Mouse (Mus musculus) midbrain, embryonic 11.5 days (tissue): ENCODE measurements at regions not wholly inside any gene's neighbourhood (a gene's known extent, or its start where the extent isn't known, plus 50 kb on each side); places are given as distances from the start of the nearest gene placed in this dataset.

Source experiments
- ATAC-seq: fragments of 200-750 bp; cut with Nextera tagmentation; 2 replicates; pipeline ENCODE4 v1.8.0; 2017; ENCODE audit warnings: moderate TSS enrichment, moderate library complexity; ENCODE audit not compliant: low FRiP score
- DNase-seq: peaks from one replicate; pipeline ENCODE4 v3.0.0; 2015; ENCODE audit warnings: low spot score; ENCODE audit errors: missing footprints
- H3K27ac ChIP-seq: fragments of 300-500 bp; sonication (generic); 2 replicates; pipeline ENCODE4 v1.5.1; 2014; ENCODE audit warnings: low read depth, low read length
- H3K27me3 ChIP-seq: fragments of 300-500 bp; sonication (generic); 2 replicates; pipeline ENCODE4 v1.6.1; 2014; ENCODE audit warnings: mild to moderate bottlenecking, low read length, moderate library complexity, mixed read lengths; ENCODE audit not compliant: control insufficient read depth, insufficient read depth
- H3K36me3 ChIP-seq: fragments of 300-500 bp; sonication (generic); 2 replicates; pipeline ENCODE4 v1.6.1; 2014; ENCODE audit warnings: mild to moderate bottlenecking, low read length, moderate library complexity, mixed read lengths; ENCODE audit not compliant: control insufficient read depth, insufficient read depth
- H3K4me1 ChIP-seq: fragments of 300-500 bp; sonication (generic); 2 replicates; pipeline ENCODE4 v1.6.1; 2014; ENCODE audit warnings: low read length; ENCODE audit not compliant: control insufficient read depth, insufficient read depth
- H3K4me2 ChIP-seq: fragments of 300-500 bp; sonication (generic); 2 replicates; pipeline ENCODE4 v1.6.1; 2014; ENCODE audit warnings: mild to moderate bottlenecking, moderate library complexity
- H3K4me3 ChIP-seq: fragments of 300-500 bp; sonication (generic); 2 replicates; pipeline ENCODE4 v1.5.1; 2014; ENCODE audit warnings: low read depth, low read length
- H3K9ac ChIP-seq: fragments of 300-500 bp; sonication (generic); 2 replicates; pipeline ENCODE4 v1.6.1; 2014; ENCODE audit warnings: low read length
- H3K9me3 ChIP-seq: fragments of 300-500 bp; sonication (generic); 2 replicates; pipeline ENCODE4 v1.6.1; 2016; ENCODE audit warnings: low read length; ENCODE audit not compliant: control insufficient read depth
- WGBS: fragments of 180-500 bp; shearing (Covaris S2); extraction: QIAGEN DNeasy Blood & Tissue Kit; methylation state at CpG from one replicate; pipeline ENCODE4 v1.1.7; 2014; 5-methylcytosine and 5-hydroxymethylcytosine counted together

DNA sequence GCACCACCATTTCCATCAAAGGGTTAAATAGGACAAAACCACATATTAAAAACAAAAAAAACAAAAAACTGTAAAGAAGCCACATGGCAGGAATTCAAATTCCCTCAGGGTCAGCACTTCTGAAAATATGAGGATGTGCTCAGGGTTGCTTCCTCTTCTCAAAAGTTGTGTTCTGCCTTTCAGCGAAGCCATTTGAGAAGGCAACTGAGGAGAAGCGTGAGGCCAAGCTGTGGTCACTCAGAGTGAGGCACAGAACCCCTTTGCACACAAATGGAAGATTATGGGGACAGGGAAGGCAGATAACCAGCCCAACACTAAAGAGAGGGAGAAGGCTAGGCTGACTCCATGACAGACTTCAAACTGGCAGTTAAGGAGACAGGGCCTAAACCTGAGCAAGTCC, 142.8 kb upstream of the Jade1 start:
- H3K4me3 ChIP-seq = no peak overlapping the region
- ATAC-seq = no peak
- peaks cover 7% of the 10 kb centered on the region; the same call in 1 of the 2 replicates for H3K4me1 ChIP-seq
- H3K27ac ChIP-seq = no peak overlapping the region
- WGBS = 77% methylated on average over 2 of the region's 2 CpGs
- no peaks in the 10 kb centered on the region for H3K27me3 ChIP-seq
- no peaks in the 10 kb centered on the region for H3K9me3 ChIP-seq
- no peak overlapping the region for H3K4me2 ChIP-seq
- H3K36me3 ChIP-seq = no peaks in the 10 kb centered on the region
- no peak overlapping the region for H3K9ac ChIP-seq
- peak; percentile 28 for DNase-seq

GRCm38 (mm10) chr3:41408821-41409737, 146.5 kb upstream of the Jade1 start:
- peak overlapping the region; percentile 65 for H3K9ac ChIP-seq
- peak; percentile 90 for DNase-seq
- H3K4me2 ChIP-seq = peak overlapping the region; percentile 56
- no peaks in the 10 kb centered on the region for H3K27me3 ChIP-seq
- WGBS = 18% methylated on average over 15 of the region's 15 CpGs
- H3K4me3 ChIP-seq = peak overlapping the region; percentile 37
- H3K36me3 ChIP-seq = no peaks in the 10 kb centered on the region
- H3K27ac ChIP-seq = peak overlapping the region; percentile 6; the same call in 1 of the 2 replicates
- H3K9me3 ChIP-seq = no peaks in the 10 kb centered on the region
- H3K4me1 ChIP-seq = peaks cover 7% of the 10 kb centered on the region; the same call in 1 of the 2 replicates
- peak; percentile 84 for ATAC-seq

GRCm38 (mm10) chr3:41408423-41408820, 147.1 kb upstream of the Jade1 start:
- 11% methylated on average over 14 of the region's 14 CpGs for WGBS
- DNase-seq (peak; percentile 91), ATAC-seq (peak; percentile 96)
- Histone ChIP-seq H3K36me3 (no peaks in the 10 kb centered on the region), H3K9ac (peak overlapping the region; percentile 65), H3K27ac (no peak overlapping the region), H3K27me3 (no peaks in the 10 kb centered on the region), H3K9me3 (no peaks in the 10 kb centered on the region), H3K4me3 (peak overlapping the region; percentile 37), H3K4me1 (peaks cover 7% of the 10 kb centered on the region; the same call in 1 of the 2 replicates), H3K4me2 (peak overlapping the region; percentile 56)

- DNase-seq = no peak
- Histone ChIP-seq H3K9me3 (no peaks in the 10 kb centered on the region), H3K4me1 (peaks cover 7% of the 10 kb centered on the region; the same call in 1 of the 2 replicates), H3K36me3 (no peaks in the 10 kb centered on the region), H3K4me3 (no peak overlapping the region; the same call in 1 of the 2 replicates), H3K4me2 (peak overlapping the region; percentile 56), H3K27ac (no peak overlapping the region), H3K27me3 (no peaks in the 10 kb centered on the region), H3K9ac (no peak overlapping the region; the same call in 1 of the 2 replicates)
- WGBS = 84% methylated on average over 9 of the region's 9 CpGs
- peak; percentile 47; the same call in 1 of the 2 replicates for ATAC-seq
These were observed 147.5 kb upstream of the Jade1 start for GRCm38 (mm10) chr3:41407988-41408387.

DNA sequence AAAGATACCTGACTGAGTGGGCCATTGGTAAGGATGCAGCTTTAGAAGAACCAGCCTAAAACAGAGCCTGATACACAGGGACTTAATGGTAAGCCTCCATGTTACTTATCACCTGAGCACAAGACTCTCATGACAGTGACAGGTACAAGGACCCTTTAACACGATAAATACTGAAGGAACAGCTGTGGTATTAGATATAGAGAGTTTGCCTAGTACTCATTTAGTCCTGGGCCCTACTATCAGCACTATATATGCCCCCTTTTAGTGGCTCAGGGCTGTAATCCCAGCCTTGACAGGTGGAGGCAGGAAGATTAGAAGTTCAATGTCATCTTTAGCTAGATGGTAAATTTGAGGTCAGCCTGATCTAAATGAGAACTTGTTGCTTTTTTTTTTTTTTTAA, 148.0 kb upstream of the Jade1 start:
- H3K27ac ChIP-seq = no peak overlapping the region
- no peak overlapping the region for H3K9ac ChIP-seq
- no peaks in the 10 kb centered on the region for H3K36me3 ChIP-seq
- ATAC-seq (no peak), DNase-seq (peak; percentile 75)
- 68% methylated on average over 1 of the region's 1 CpGs for WGBS
- H3K27me3 ChIP-seq = no peaks in the 10 kb centered on the region
- no peak overlapping the region for H3K4me3 ChIP-seq
- H3K4me2 ChIP-seq = no peak overlapping the region
- H3K4me1 ChIP-seq = peaks cover 7% of the 10 kb centered on the region; the same call in 1 of the 2 replicates
- no peaks in the 10 kb centered on the region for H3K9me3 ChIP-seq

DNA sequence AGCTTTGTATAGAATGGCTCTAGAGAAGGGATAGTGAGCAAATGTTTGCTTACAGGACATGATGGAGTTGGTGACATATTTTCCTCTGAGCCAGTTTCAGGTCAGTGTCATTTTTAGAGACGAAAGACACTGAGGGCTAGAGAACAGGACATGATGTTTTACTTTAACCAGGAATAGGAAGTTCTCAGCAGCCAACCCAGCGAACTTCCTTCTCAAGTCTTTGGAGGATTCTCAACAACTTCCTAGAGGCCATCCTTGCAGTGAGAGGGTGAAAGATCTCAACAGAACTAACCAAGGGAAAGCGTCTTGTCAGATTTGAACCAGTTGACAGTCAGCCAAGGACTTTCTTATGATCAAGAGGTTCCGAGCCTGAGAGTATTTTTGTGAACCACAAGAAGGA, 153.7 kb upstream of the Jade1 start:
- no peaks in the 10 kb centered on the region for H3K9me3 ChIP-seq
- no peaks in the 10 kb centered on the region for H3K4me1 ChIP-seq
- H3K36me3 ChIP-seq = no peaks in the 10 kb centered on the region
- H3K4me2 ChIP-seq = no peak overlapping the region
- no peak overlapping the region for H3K27ac ChIP-seq
- WGBS = 84% methylated on average over 4 of the region's 4 CpGs
- H3K4me3 ChIP-seq = no peak overlapping the region
- DNase-seq (no peak), ATAC-seq (no peak)
- no peaks in the 10 kb centered on the region for H3K27me3 ChIP-seq
- no peak overlapping the region for H3K9ac ChIP-seq

DNA sequence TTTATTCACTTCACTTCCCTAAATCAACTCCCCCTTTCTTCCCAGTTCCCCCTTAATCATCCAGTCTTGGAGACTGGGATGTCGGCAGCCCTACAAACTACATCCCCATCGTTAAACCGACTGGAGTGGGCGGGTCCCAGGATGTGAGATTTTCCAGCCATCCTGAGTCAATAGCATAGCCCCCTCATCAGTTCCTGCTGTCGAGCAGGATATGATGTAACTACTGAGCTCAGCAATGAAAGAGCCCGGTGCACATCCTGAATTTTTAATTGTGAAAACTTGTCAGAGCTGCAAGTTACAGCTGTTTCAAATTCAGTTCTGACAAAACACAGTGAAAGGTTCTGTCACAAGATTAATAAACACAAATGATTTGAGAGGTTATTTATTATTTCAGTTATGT, 165.7 kb upstream of the Jade1 start:
- no peaks in the 10 kb centered on the region for H3K4me1 ChIP-seq
- no peak overlapping the region for H3K4me2 ChIP-seq
- DNase-seq = peak; percentile 10
- H3K9me3 ChIP-seq = no peaks in the 10 kb centered on the region
- no peaks in the 10 kb centered on the region for H3K27me3 ChIP-seq
- no peak overlapping the region for H3K9ac ChIP-seq
- WGBS = 81% methylated on average over 6 of the region's 6 CpGs
- no peaks in the 10 kb centered on the region for H3K36me3 ChIP-seq
- H3K4me3 ChIP-seq = no peak overlapping the region
- no peak for ATAC-seq
- H3K27ac ChIP-seq = no peak overlapping the region

- no peak overlapping the region for H3K4me2 ChIP-seq
- no peak overlapping the region for H3K4me3 ChIP-seq
- WGBS = 53% methylated on average over 9 of the region's 9 CpGs
These were observed 167.9 kb upstream of the Jade1 start for GRCm38 (mm10) chr3:41387469-41388212.

DNA sequence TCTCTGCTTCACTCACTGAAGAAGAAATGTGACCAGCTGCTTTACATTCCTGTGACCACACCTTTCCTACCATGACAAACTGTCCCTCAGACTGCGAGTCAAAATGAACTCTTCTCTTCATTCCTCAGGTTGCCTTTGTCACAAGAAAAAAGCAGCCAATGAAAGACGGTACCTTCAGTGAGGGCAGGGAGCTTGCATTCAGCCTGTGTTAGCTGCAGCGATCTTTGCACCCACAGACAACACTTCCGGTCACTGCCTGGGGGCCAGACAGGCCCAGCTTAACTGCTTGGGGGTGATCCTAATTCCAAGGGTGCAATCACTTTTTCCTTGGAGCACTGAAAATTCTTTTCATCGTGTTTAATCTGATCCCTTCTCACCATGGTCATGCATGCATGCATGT, 169.2 kb upstream of the Jade1 start:
- Histone ChIP-seq H3K27me3 (no peaks in the 10 kb centered on the region), H3K4me3 (no peak overlapping the region), H3K9ac (no peak overlapping the region), H3K4me1 (no peaks in the 10 kb centered on the region), H3K27ac (no peak overlapping the region), H3K4me2 (no peak overlapping the region), H3K36me3 (no peaks in the 10 kb centered on the region), H3K9me3 (no peaks in the 10 kb centered on the region)
- ATAC-seq (no peak), DNase-seq (no peak)
- 69% methylated on average over 5 of the region's 5 CpGs for WGBS

More at GRCm38 (mm10) chr3:41387469-41388212, 167.9 kb upstream of the Jade1 start:
- DNase-seq (peak; percentile 31), ATAC-seq (no peak)
- H3K27me3 ChIP-seq = no peaks in the 10 kb centered on the region
- H3K4me1 ChIP-seq = no peaks in the 10 kb centered on the region
- no peaks in the 10 kb centered on the region for H3K36me3 ChIP-seq
- H3K27ac ChIP-seq = no peak overlapping the region
- H3K9me3 ChIP-seq = no peaks in the 10 kb centered on the region
- no peak overlapping the region for H3K9ac ChIP-seq
